ENCODE assay signal across 17 mouse cellular contexts in the genomic region with DNA sequence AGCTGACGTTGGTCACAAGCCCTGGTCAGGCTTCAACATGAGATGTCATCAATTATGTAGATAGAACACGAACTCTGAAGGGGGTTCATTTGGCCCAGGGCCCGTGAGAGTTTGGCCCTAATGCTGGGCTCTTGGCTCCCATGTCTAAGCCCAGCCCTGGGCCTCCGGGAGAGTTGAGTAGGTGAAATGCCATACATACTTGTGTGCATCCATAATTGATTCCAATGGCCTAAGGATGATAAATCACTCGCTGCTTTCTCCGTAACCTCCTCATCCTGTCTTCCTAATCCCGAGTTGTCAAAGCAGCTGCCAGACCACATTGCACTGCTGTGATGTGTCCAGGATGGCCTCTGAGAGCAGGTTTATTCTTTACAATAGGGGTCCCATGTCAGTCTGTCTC.
DNase-seq lines count a peak whose midpoint lies in the region; ATAC-seq and TF ChIP-seq lines count a peak whose summit lies in the region.
"Had no signal": no experiment of that assay in that cellular context is flagged by ENCODE, and none has a peak within 500 bp of the region (broad histone marks: within the 10 kb centered on the region; RNA-seq: fewer than 3 reads in every experiment).

No protein-coding gene starts in this region.

- no peaks in the 10 kb centered on the region for H3K27me3 ChIP-seq in heart, embryonic 16.5 days (ENCODE audit: control insufficient read depth, insufficient read depth, low read length)
- H3K27me3 ChIP-seq in heart, embryonic 11.5 days (ENCODE audit: control insufficient read depth, insufficient read depth, low read length) = no peaks in the 10 kb centered on the region
- peaks cover 44% of the 10 kb centered on the region for H3K27me3 ChIP-seq in G1E (ENCODE audit: insufficient read depth, low read length)
- H3K27me3 ChIP-seq: embryonic facial prominence, embryonic 13.5 days; forebrain, embryonic 15.5 days; heart, embryonic 12.5 days; hindbrain, embryonic 12.5 days had no signal

- H3K4me3 ChIP-seq in heart, embryonic 16.5 days (ENCODE audit: low read length) = no peak overlapping the region
- H3K4me3 ChIP-seq in heart, embryonic 11.5 days (ENCODE audit: low read depth, low read length) = no peak overlapping the region
- H3K4me3 ChIP-seq in G1E (ENCODE audit: low read depth, low read length) = peak overlapping the region; percentile 64
- H3K4me3 ChIP-seq: embryonic facial prominence, embryonic 13.5 days; forebrain, embryonic 15.5 days; gastrocnemius, adult 2 months; heart, embryonic 12.5 days; hindbrain, embryonic 12.5 days had no signal

- H3K4me1 ChIP-seq in heart, embryonic 16.5 days (ENCODE audit: control insufficient read depth, insufficient read depth, low read length) = peaks cover 4% of the 10 kb centered on the region
- peaks cover 16% of the 10 kb centered on the region; the same call in 1 of the 2 replicates for H3K4me1 ChIP-seq in heart, embryonic 11.5 days (ENCODE audit: control insufficient read depth, insufficient read depth, low read length)
- peaks cover 32% of the 10 kb centered on the region for H3K4me1 ChIP-seq in G1E (ENCODE audit: insufficient read depth, low read depth, low read length)
- H3K4me1 ChIP-seq: forebrain, embryonic 15.5 days had no signal

- H3K4me2 ChIP-seq in heart, embryonic 16.5 days (ENCODE audit: low read depth, low read length) = no peak overlapping the region
- H3K4me2 ChIP-seq in heart, embryonic 11.5 days = no peak overlapping the region
- H3K4me2 ChIP-seq: embryonic facial prominence, embryonic 13.5 days; forebrain, embryonic 15.5 days; heart, embryonic 12.5 days; hindbrain, embryonic 12.5 days had no signal

- peak; percentile 46 for DNase-seq in G1E (ENCODE audit: low spot score)
- DNase-seq in kidney, adult 8-10 months = peak; percentile 21 to 27
- peak; percentile 74 to 82 for DNase-seq in kidney, postnatal 4 days
- no peak for DNase-seq in ovary, postnatal 10 days (ENCODE audit: low spot score)
- DNase-seq in left cerebral cortex, postnatal 10 days (ENCODE audit: extremely low spot score in 1 of 2, low spot score in 2 of 2) = no peak
- DNase-seq: adrenal gland, postnatal 25 days; gastrocnemius, adult 2 months; layer of hippocampus, postnatal 36 days; right cerebral cortex, postnatal 4 days; thymus, postnatal 36 days had no signal

- no peak overlapping the region for H3K27ac ChIP-seq in heart, embryonic 16.5 days (ENCODE audit: low read length)
- no peak overlapping the region for H3K27ac ChIP-seq in heart, embryonic 11.5 days (ENCODE audit: low read depth, low read length)
- H3K27ac ChIP-seq: embryonic facial prominence, embryonic 13.5 days; forebrain, embryonic 15.5 days; hindbrain, embryonic 12.5 days had no signal

- no peaks in the 10 kb centered on the region for H3K9me3 ChIP-seq in heart, embryonic 16.5 days (replicated peaks; ENCODE audit: control insufficient read depth, low read length)
- H3K9me3 ChIP-seq in heart, embryonic 11.5 days (replicated peaks; ENCODE audit: control insufficient read depth, low read length) = no peaks in the 10 kb centered on the region
- no peaks in the 10 kb centered on the region for H3K9me3 ChIP-seq in G1E (replicated peaks)
- H3K9me3 ChIP-seq: embryonic facial prominence, embryonic 13.5 days; forebrain, embryonic 15.5 days; heart, embryonic 12.5 days; hindbrain, embryonic 12.5 days had no signal

- intact Hi-C loops in left cerebral cortex, postnatal 10 days (cut with DNase I) = no loop called here

- H3K9ac ChIP-seq in heart, embryonic 16.5 days (ENCODE audit: low read length) = no peak overlapping the region
- no peak overlapping the region for H3K9ac ChIP-seq in heart, embryonic 11.5 days (ENCODE audit: low read depth, low read length)
- H3K9ac ChIP-seq: forebrain, embryonic 15.5 days; heart, embryonic 12.5 days; hindbrain, embryonic 12.5 days had no signal

- 34% methylated on average over 7 of the region's 7 CpGs for WGBS in heart, embryonic 16.5 days
- 41% methylated on average over 7 of the region's 7 CpGs for WGBS in heart, embryonic 11.5 days (ENCODE audit: insufficient replicate concordance)

- H3K36me3 ChIP-seq in heart, embryonic 16.5 days (ENCODE audit: control insufficient read depth, insufficient read depth) = no peaks in the 10 kb centered on the region
- H3K36me3 ChIP-seq in heart, embryonic 11.5 days (ENCODE audit: control insufficient read depth, insufficient read depth, low read length) = no peaks in the 10 kb centered on the region
- H3K36me3 ChIP-seq in G1E (replicated peaks) = peaks cover 16% of the 10 kb centered on the region
- H3K36me3 ChIP-seq: embryonic facial prominence, embryonic 13.5 days; forebrain, embryonic 15.5 days; heart, embryonic 12.5 days; hindbrain, embryonic 12.5 days had no signal

- ATAC-seq in heart, embryonic 16.5 days (replicated peaks; ENCODE audit: extremely low read depth, insufficient read depth, low FRiP score) = 0 out of 2 replicates have a peak, but pooled peaks have one; percentile 29
- ATAC-seq in heart, embryonic 11.5 days (replicated peaks; ENCODE audit: insufficient number of reproducible peaks, low FRiP score, low TSS enrichment) = no peak
- ATAC-seq in G1E (ENCODE audit: extremely low read depth, insufficient number of reproducible peaks, low FRiP score, poor library complexity, severe bottlenecking) = no peak
- no peak for ATAC-seq in monocyte, adult 5-6 weeks (replicated peaks; ENCODE audit: insufficient number of reproducible peaks, low FRiP score, low TSS enrichment, poor library complexity, severe bottlenecking)
- ATAC-seq: forebrain, embryonic 15.5 days had no signal

- TF ChIP-seq CTCF in G1E (IDR thresholded peaks at IDR 0.05; ENCODE audit: low read depth, low read length) = no peak

Comparison
In these comparisons a context has a peak if more than half of its experiments do, and no peak if none do; other contexts are left out.
1. DNase-seq: peak in G1E (single experiment), kidney, adult 8-10 months (2 of 2) and kidney, postnatal 4 days (2 of 2); none in ovary, postnatal 10 days (single experiment) and left cerebral cortex, postnatal 10 days (0 of 2).